Mouse (Mus musculus) embryonic facial prominence, embryonic 12.5 days (tissue): ENCODE measurements around the gene Dusp6. TPM values are rescaled to one million over a fixed set of nuclear protein-coding genes. Genes with fewer than 3 reads are reported as not detected.
"Not testable (repeated sequence)": the region's sequence is repeated elsewhere in the genome, so short reads cannot be mapped to it uniquely, and the experiment has no call there.

Experiments
- ATAC-seq: fragments of 200-750 bp; cut with Nextera tagmentation; 2 replicates; pipeline ENCODE4 v1.8.0; 2017; ENCODE audit not compliant: insufficient number of reproducible peaks, insufficient read depth, low FRiP score, low TSS enrichment
- H3K27ac ChIP-seq: fragments of 300-500 bp; sonication (generic); 2 replicates; pipeline ENCODE4 v1.5.1; 2016; ENCODE audit warnings: mild to moderate bottlenecking
- H3K27me3 ChIP-seq: fragments of 300-500 bp; sonication (generic); 2 replicates; pipeline ENCODE4 v1.6.1; 2016; ENCODE audit warnings: mild to moderate bottlenecking, moderate library complexity
- H3K36me3 ChIP-seq: fragments of 300-500 bp; sonication (generic); 2 replicates; pipeline ENCODE4 v1.6.1; 2016; ENCODE audit warnings: mild to moderate bottlenecking
- H3K4me1 ChIP-seq: fragments of 300-500 bp; sonication (generic); 2 replicates; pipeline ENCODE4 v1.6.1; 2016
- H3K4me2 ChIP-seq: fragments of 300-500 bp; sonication (generic); replicated peaks from 2 replicates; pipeline ENCODE4 v1.6.1; 2016; ENCODE audit warnings: mild to moderate bottlenecking, moderate library complexity
- H3K4me3 ChIP-seq: fragments of 300-500 bp; sonication (generic); 2 replicates; pipeline ENCODE4 v1.5.1; 2016; ENCODE audit warnings: mild to moderate bottlenecking
- H3K9ac ChIP-seq: fragments of 300-500 bp; sonication (generic); 2 replicates; pipeline ENCODE4 v1.6.1; 2016; ENCODE audit warnings: mild to moderate bottlenecking, moderate library complexity
- H3K9me3 ChIP-seq: fragments of 300-500 bp; sonication (generic); 2 replicates; pipeline ENCODE4 v1.6.1; 2016; ENCODE audit warnings: mild to moderate bottlenecking, moderate library complexity
- WGBS: fragments of 180-500 bp; shearing (Covaris S2); methylation state at CpG from one replicate; pipeline ENCODE4 v1.1.7; 2016; 5-methylcytosine and 5-hydroxymethylcytosine counted together
- polyA plus RNA-seq: library from polyadenylated mRNA; unstranded; fragments of >200 nt; fragmentation: Nextera tagmentation; extraction: Ambion mirVana; gene quantifications from 2 replicates; pipeline ENCODE4 v1.2.1, GENCODE M21; 2016

The Dusp6 gene
- polyA plus RNA-seq: 90.6 and 90.7 TPM in 2 replicates

DNA sequence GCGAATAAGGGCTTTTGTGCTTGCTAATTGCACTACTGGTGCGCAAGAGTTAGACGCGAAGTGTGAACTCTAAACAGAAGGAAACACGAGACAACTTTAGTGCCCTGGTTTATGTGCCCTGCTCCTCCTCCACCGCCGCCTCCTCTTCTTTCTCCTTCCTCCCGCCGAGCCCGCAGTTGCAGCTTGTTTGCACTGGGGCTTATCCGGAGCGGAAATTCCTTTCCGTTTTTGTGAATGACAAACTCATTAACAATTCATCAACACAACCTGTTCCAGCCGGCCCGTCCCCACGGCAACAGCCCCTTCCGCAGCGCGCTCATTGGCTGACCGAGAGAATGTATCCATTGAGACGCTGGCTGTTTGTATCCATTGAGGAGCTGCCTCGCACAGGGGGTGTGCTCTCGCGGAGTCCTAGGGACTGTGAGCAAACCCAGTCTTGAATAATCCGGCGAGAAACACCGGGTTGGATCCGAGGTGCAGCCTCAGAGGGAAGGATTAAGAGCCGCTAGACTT, at the start of gene Dusp6:
Gene Dusp6, plus strand, starts transcription at position 365 of the 513 bp plus-strand sequence.
- Histone ChIP-seq H3K9me3 (no peaks in the 10 kb centered on the region), H3K9ac (peak within 1 kb of the TSS; percentile 84), H3K4me1 (peaks cover 23% of the 10 kb centered on the region), H3K27ac (peak within 1 kb of the TSS; percentile 98), H3K4me2 (peak within 1 kb of the TSS; percentile 82), H3K36me3 (0 out of 2 replicates have a peak, but pooled peaks cover 4% of the 10 kb centered on the region), H3K27me3 (no peaks in the 10 kb centered on the region), H3K4me3 (peak within 1 kb of the TSS; percentile 61)
- peak; percentile 95 for ATAC-seq
- WGBS: under 1% methylated on average over 29 of the region's 29 CpGs

DNA sequence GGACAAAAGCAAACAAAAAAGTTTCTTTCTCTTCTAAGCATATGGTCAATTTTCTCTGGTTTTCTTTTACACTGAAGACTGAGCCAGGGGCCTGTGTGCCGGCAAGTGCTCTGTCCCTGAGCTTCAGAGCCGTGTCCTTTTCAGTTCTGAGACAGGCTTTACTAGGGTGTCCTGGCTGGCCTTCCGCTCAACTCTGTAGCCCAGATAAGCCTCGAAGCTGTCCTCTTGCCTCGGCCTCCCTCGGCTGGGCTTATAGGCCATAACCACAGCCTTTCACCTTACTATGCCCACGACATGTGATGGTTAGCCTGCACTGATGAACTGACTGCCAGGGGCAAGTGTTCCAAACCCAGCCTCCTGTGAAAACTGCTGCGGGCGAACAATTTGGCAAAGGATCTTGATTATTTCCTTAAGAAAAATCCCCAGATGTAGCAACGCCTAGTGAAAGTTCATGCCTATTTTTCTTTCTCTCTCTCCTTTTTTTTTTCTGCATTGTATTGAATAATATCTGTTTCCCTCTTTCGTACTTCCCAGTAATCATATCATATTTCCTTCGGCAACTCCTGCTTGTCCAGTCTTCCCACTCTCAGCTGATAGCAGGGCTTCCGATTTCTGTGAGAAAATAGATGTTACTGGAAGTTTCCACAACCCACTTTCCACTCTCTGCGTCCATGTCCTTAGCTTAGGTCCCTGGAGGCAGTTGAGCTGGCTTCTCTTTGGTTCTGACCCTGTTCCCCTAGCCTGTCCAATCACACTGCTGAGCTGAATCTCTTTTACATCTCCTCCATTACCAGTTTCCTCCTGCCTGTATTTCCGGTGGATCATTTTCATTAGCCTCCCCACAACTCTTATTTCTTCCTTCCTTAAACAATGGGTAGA, 48.4 kb upstream of the Dusp6 start:
- ATAC-seq: no peak
- H3K4me3 ChIP-seq: no peak overlapping the region
- H3K27ac ChIP-seq: no peak overlapping the region
- no peak overlapping the region for H3K4me2 ChIP-seq
- no peaks in the 10 kb centered on the region for H3K9me3 ChIP-seq
- H3K36me3 ChIP-seq: no peaks in the 10 kb centered on the region
- H3K27me3 ChIP-seq: no peaks in the 10 kb centered on the region
- no peak overlapping the region for H3K9ac ChIP-seq
- 0 out of 2 replicates have a peak, but pooled peaks cover 4% of the 10 kb centered on the region for H3K4me1 ChIP-seq
- WGBS: 67% methylated on average over 15 of the region's 15 CpGs

DNA sequence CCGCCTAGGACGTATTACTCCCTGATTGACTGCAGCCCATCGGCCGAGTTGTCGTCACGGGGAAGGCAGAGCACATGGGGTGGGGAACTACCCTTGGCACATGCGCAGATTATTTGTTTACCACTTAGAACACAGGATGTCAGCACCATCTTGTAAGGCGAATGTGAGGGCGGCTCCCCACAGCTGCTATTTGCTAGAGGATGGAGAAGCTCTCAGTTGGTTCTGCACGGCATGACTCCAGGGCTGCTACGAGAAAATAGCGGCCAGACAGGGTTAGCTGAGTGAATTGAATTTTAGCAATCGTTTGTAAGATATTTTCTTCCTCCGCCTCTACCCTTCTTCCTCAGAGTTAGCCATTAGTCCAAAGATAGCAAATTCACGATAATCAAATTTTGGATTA, 46.5 kb upstream of the Dusp6 start:
- not testable (repeated sequence) for H3K27ac ChIP-seq, H3K27me3 ChIP-seq, H3K4me1 ChIP-seq, H3K4me2 ChIP-seq, ATAC-seq, H3K4me3 ChIP-seq, H3K9ac ChIP-seq, H3K9me3 ChIP-seq, H3K36me3 ChIP-seq
- 90% methylated on average over 15 of the region's 15 CpGs for WGBS

DNA sequence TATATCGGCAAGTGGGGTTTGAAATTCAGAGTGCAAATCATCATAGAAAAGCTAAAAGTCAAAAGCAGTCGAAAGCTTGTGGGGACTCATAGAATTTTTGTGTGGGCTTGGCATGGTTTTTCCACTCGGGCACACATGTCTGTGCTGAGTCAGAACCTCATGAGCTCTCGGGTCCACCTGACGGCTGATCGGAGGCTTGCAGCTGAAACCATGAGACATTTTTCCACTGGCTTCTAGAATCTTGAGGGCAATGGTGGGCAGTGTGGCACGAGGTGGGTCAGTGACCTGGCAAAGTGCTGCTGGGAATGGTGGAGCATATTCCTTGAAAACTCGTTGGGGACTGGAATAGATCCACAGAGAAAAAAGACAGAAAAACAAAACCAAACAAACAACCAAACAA, 41.5 kb upstream of the Dusp6 start:
- H3K36me3 ChIP-seq: no peaks in the 10 kb centered on the region
- H3K27ac ChIP-seq: no peak overlapping the region
- 91% methylated on average over 8 of the region's 8 CpGs for WGBS
- H3K9ac ChIP-seq: no peak overlapping the region
- ATAC-seq: no peak
- H3K9me3 ChIP-seq: no peaks in the 10 kb centered on the region
- H3K4me1 ChIP-seq: no peaks in the 10 kb centered on the region
- H3K4me2 ChIP-seq: no peak overlapping the region
- H3K27me3 ChIP-seq: no peaks in the 10 kb centered on the region
- no peak overlapping the region for H3K4me3 ChIP-seq

DNA sequence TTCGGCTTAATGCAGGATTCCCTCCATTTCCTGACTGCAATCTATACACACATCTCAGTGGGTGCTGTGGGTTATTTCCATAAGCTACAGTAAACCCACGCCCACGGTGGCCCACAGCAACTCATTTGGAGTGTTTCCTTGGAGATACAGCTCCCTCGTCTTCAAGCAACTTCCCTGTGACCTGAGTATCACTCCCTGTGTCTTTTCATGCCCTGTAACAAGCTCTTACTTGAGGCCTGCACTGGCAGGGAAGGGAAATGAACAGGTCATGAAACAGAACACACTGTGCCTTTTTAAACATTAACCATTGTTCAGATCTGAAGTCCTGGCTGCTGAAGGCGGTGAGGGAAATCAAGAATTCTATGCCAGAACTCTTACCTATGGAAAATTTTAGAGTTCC, 40.3 kb upstream of the Dusp6 start:
- Histone ChIP-seq H3K4me2 (no peak overlapping the region), H3K27ac (no peak overlapping the region), H3K27me3 (no peaks in the 10 kb centered on the region), H3K36me3 (no peaks in the 10 kb centered on the region), H3K4me3 (no peak overlapping the region), H3K9ac (no peak overlapping the region), H3K9me3 (no peaks in the 10 kb centered on the region), H3K4me1 (peaks cover 7% of the 10 kb centered on the region; the same call in 1 of the 2 replicates)
- WGBS: 81% methylated on average over 5 of the region's 5 CpGs
- ATAC-seq: no peak

DNA sequence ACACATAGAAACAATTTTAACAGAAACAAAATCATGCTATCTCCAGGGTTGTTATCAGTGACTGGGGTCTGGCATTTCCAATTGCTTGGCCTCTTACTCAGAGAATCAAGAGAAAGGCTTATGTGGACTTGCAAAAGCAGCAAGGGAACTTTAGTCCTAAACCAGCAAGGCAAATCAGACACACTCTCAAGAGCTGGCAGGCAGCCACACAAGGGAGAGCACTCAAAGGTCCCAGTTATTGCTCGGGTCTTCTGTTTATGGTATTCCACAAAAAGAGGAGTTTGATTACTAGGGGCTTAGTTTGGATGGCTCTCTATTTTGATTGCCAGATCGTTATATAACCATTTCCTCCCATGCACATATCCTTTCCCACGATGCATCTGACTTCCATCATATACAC, 38.8 kb upstream of the Dusp6 start:
- no peak overlapping the region for H3K27ac ChIP-seq
- no peak overlapping the region for H3K4me3 ChIP-seq
- H3K9me3 ChIP-seq: no peaks in the 10 kb centered on the region
- no peaks in the 10 kb centered on the region for H3K36me3 ChIP-seq
- no peaks in the 10 kb centered on the region for H3K27me3 ChIP-seq
- H3K4me1 ChIP-seq: peaks cover 20% of the 10 kb centered on the region
- ATAC-seq: no peak
- H3K9ac ChIP-seq: no peak overlapping the region
- no peak overlapping the region for H3K4me2 ChIP-seq
- WGBS: 66% methylated on average over 3 of the region's 3 CpGs

DNA sequence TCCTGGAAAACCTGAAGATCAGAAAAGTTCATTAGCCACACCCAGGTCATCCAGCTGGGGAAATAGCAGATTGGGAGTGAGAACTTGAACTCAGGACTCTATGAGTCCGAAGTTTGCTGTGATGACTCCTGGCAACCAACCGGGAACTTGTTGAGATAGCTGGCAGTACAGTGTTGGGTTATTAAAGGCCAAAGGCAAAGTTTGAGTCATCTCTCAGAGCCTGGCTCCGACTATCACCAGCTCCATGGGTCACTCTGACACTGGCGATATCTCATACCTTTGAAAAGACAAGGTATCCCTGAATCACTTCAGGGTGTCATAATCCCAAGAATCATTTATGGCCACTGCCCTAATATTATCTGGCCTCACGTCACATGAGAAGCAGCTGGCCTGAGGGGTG, 36.2 kb upstream of the Dusp6 start:
- Histone ChIP-seq H3K9ac (no peak overlapping the region), H3K4me2 (no peak overlapping the region), H3K9me3 (no peaks in the 10 kb centered on the region), H3K27me3 (no peaks in the 10 kb centered on the region), H3K4me3 (no peak overlapping the region), H3K27ac (no peak overlapping the region; the same call in 1 of the 2 replicates), H3K36me3 (no peaks in the 10 kb centered on the region), H3K4me1 (peaks cover 24% of the 10 kb centered on the region)
- 93% methylated on average over 5 of the region's 5 CpGs for WGBS
- no peak for ATAC-seq

DNA sequence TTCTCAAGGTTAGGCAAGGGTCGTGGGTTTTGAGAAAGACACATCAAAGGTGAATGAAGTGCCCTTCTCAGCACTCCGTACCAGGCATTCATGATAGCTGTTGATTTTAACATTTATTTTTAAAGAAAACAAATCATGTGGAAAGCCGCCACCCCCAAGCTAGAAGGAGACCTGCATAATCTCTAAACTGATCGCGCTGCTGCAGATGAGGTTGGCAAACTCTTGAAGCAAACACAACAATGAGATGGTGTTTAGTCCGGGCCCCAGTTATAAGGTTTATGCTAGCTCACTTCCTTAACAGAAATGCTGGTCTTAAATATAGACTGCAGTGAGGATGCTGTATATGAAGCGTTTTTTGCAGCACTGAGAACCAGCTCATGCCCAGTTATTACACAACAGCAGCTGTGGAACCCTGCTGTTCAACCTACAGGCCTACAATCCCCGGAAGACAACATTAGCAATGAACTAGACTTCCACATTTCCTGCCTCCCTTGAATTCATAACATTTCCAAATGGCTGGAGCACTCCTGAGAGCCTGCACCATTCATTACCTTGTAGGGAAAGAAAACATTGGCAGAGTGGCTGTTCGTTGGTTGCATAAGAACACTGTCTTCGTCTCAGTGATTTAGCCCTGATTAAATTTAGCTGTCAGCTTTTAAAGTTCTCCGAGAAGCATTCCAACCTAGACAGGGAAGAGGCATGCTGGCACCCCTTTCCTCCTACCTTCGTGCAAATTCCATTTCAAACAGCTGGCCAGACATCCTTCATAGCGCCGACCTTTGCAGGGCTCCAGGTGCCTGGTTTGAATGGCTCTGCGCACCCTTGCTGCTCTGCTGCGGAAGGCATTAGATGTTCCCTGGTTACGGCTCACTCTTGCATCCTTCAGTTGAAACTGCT, 34.8 kb upstream of the Dusp6 start:
- ATAC-seq: no peak
- H3K4me1 ChIP-seq: peaks cover 24% of the 10 kb centered on the region
- H3K4me3 ChIP-seq: 0 out of 2 replicates have a peak overlapping the region, but pooled peaks have one; percentile 3
- no peaks in the 10 kb centered on the region for H3K36me3 ChIP-seq
- 24% methylated on average over 17 of the region's 17 CpGs for WGBS
- no peak overlapping the region for H3K27ac ChIP-seq
- no peaks in the 10 kb centered on the region for H3K27me3 ChIP-seq
- peak overlapping the region; percentile 47 for H3K4me2 ChIP-seq
- no peak overlapping the region for H3K9ac ChIP-seq
- no peaks in the 10 kb centered on the region for H3K9me3 ChIP-seq

DNA sequence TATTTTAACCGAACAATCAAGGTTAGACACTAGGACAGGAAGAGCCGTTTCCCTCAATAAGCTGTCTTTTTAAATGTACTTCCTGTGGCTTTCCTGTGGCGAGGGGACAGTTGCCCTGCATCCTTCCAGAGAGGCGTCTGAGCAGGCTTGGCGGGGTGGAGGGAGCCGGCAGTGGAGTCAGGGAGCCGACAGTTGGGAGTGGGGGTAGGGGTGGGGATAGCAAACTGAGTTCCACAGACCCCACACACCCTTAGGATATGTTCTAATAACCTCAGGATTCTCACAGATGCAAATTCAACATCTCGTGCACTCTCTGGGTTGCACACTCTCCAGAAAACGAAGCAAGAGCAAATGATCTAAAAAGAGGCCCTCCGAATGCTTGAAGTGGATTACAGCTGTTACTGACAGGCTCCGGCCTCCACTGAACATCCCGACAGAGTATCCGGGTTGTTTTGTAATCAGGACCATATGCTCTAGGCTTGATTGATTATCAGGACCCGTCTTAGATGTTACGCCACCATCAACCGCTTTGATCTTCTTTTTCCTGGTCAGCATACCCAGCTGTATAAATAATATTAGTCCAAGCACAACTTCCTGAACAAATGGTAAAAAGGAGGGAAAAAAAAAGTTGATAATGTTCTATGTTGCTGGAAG, 33.9 kb upstream of the Dusp6 start:
- H3K27ac ChIP-seq: peak overlapping the region; percentile 65; the same call in 1 of the 2 replicates
- peaks cover 24% of the 10 kb centered on the region for H3K4me1 ChIP-seq
- H3K9me3 ChIP-seq: no peaks in the 10 kb centered on the region
- WGBS: 4% methylated on average over 16 of the region's 16 CpGs
- 0 out of 2 replicates have a peak overlapping the region, but pooled peaks have one; percentile 4 for H3K4me3 ChIP-seq
- H3K4me2 ChIP-seq: peak overlapping the region; percentile 47
- no peak for ATAC-seq
- no peaks in the 10 kb centered on the region for H3K27me3 ChIP-seq
- H3K36me3 ChIP-seq: no peaks in the 10 kb centered on the region
- no peak overlapping the region for H3K9ac ChIP-seq

DNA sequence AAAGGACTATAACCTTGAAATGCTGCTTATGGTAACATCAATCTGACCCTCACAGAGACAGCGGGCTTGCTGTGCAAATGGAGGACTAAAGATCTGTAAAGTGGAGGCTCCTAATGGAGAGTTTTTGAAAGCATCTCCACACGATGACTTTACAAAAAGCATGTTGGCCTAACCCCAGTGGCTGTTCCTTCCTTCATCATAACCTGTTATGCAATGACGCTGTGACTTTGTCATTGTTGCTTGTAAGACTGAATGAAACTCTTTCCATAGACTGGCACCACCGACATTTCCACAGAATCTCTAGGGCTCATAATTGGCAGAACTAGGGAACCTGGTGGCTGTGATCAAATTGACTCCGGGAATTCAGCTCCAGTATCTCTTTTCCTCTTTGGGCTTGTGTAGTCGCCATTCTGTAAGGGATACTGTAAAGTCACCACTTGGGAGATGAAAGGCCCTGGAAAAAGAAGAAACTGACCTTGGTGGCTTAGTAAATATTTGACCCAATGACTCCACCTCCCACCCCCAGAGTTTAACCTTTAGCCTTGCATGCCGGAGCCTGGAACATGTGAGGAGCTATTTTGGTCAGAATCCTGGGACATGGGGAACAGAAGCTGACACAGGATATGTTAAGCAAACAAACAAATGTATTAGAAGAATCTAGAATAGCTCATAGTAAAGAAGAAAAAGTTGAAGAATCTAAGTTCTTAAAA, 30.4 kb upstream of the Dusp6 start:
- Histone ChIP-seq H3K9ac (no peak overlapping the region), H3K4me3 (no peak overlapping the region), H3K9me3 (no peaks in the 10 kb centered on the region), H3K4me2 (no peak overlapping the region), H3K4me1 (peaks cover 18% of the 10 kb centered on the region), H3K36me3 (no peaks in the 10 kb centered on the region), H3K27me3 (no peaks in the 10 kb centered on the region), H3K27ac (no peak overlapping the region)
- 49% methylated on average over 7 of the region's 7 CpGs for WGBS
- ATAC-seq: no peak

DNA sequence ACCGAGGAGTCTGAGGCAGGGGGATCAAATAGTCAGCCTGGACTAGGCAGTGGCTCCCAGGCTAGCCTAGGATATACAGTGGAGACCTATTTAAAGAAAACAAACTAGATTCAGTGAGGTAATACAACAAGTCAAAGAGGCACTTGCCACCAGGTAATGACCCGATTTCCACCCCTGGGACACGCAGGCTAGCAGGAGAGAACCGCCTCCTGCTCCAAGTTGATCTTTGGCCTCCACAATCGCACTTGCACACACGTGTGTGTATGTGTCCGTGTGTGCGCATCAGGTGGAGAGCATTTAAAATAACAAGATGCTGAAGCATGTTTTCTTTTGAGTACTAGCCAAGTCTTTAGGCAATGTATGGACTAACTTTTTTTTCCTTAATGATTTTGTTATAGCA, 28.7 kb upstream of the Dusp6 start:
- WGBS: 85% methylated on average over 8 of the region's 8 CpGs
- Histone ChIP-seq H3K4me1 (peaks cover 2% of the 10 kb centered on the region; the same call in 1 of the 2 replicates), H3K9me3 (no peaks in the 10 kb centered on the region), H3K27me3 (no peaks in the 10 kb centered on the region), H3K4me2 (no peak overlapping the region), H3K27ac (no peak overlapping the region), H3K4me3 (no peak overlapping the region), H3K9ac (no peak overlapping the region), H3K36me3 (no peaks in the 10 kb centered on the region)
- ATAC-seq: no peak
